Mouse (Mus musculus) embryo, embryonic 10.5 days (tissue): ENCODE measurements around the gene Macrod2.

Experiments used
- DNase-seq: peaks from one replicate; pipeline ENCODE4 v3.0.0-alpha.2; 2015; ENCODE audit warnings: low spot score

The Macrod2 gene

GRCm38 (mm10) chr2:140570874-140571273, 175.8 kb downstream of the Macrod2 start:
- no peak for DNase-seq

DNA sequence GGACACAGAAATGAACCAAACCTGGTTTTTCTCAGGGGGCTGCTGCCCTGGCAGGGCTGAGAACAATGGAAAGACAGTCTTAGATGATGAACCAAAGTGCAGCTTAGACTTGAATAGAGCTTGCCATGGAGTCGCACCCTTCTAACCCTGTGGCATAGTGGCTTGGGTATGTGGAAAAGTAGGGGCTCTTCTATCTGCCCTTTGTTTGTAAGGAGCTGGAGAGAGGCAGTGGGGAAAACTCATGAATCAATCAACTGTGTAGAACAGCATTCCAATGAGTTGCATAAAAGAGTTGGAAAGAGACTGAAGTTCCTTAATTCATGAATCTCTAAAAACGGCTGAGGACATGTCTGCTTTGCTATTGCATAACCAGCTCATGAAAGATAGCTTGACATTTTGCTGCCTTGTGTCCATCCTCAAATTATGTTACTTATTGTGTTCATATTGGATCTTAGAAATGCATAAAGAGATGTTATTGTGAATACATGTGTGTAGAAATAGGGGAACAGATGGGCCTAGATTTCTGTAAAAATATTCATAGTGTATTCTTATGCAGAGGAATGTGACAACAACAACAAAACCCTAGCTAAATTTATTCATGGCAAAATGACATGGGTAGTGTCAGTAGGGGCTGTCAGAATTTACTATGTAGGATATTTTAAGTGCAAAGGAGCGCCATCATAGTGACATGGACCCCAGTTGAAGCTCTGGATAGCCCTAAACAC, 197.6 kb downstream of the Macrod2 start:
- no peak for DNase-seq

DNA sequence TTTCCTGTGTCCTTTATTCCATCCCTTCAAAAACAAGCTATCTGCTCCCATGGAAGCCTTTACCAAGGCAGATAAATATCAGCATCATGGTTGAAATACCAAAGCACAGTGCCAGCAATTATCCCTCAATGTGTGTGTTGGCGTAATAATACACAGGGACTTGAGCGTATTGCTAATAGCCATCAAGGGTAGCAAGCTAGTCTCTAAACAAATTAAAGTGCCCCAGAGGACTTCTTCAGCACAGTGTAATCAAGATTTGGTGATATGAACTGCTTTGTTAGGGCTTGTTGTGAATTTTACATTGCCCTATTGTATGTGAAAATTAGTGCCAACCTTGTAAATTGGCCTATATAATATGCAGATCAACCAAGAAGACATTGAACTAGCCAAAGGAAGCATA, 201.8 kb downstream of the Macrod2 start:
- no peak for DNase-seq

GRCm38 (mm10) chr2:140615451-140615850, 220.3 kb downstream of the Macrod2 start:
- DNase-seq: no peak

DNA sequence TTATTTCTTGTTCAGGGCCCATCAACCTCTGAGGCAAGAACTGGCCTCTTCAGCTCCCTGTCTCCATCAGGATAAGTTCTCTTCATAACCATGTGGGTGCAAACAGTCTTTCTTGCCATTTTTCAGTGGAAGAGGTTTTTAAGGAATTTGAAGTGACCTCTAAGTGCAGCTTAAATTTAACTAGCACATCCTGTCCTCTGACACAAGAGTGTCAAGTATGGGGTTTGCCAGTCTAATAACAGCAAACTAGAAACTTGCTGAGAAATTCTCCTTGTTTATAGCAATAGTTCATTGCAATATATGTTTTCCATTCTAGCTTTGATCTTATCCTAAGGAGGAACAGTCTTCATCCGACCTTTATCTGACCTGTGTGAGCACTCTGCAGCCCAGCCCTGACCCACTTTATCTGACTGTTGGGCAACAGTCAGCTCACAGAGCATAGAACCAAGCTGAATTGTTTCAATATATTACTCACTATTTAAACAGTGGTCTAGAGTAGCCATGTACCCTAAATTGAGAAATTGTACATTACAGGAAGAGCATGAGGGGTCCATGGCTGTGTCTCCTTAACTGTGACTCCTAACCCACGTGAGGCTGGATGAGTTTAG, 226.7 kb downstream of the Macrod2 start:
- DNase-seq: no peak

DNA sequence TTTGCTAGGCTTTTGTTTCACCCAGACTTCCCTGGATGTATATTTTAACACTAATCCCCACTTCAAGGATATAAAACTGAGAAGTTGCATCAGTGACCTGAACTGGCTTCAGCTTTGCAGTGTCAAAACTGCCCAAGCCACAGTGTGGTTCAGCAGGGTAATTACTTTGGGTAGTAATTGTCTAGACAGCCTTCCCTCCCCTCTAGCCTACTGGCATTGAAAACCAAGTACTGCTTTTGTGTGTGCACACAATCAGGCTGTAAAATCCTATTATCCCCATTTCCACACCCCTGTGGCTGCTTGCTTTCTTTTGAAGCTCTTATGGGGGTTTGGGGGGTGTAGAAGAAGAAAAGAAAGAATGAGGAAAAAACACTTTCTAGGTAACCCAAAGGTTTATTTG, 258.4 kb downstream of the Macrod2 start:
- DNase-seq: peak; percentile 63

GRCm38 (mm10) chr2:140653978-140654377, 258.9 kb downstream of the Macrod2 start:
- DNase-seq: no peak

- no peak for DNase-seq
These were observed 267.6 kb downstream of the Macrod2 start for GRCm38 (mm10) chr2:140662673-140663072.

DNA sequence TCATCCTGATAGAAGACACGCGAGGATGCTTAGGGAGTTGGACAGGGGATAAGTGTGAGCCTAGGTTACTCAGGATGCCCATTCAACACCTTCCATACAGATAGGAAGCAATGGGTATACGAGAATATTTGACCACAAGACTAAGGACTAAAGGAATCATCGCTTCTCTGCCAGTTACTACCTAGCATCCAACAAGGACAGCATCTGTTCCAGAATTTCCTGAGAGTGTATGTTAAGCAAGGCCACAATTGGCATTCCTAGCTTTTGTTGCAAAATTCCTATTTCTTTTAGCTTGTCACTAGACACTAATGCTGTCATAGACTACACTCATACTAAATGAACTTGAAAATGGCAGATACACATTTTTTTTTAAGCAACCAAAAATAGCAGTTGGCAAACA, 269.3 kb downstream of the Macrod2 start:
- DNase-seq: no peak

DNA sequence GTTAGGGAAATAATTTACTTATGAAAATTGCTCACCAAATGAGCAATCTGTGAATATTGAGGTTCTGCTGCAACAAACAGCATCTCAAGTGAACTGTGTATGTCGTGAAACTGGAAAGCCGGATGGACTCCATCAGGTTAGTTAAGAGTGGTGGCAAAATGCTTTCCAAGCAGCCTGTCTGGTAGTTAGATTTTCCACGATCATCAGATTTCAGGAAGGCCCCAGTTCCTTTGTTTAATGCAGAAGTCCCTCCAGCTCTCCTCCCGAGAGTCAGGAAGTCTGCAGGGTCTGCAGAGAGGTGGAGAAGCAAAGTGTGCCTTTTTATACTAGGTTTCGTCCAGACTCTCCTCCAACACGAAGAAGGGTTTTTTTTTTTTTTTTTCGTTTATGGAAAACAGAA, 271.7 kb downstream of the Macrod2 start:
- DNase-seq: peak; percentile 60

GRCm38 (mm10) chr2:140667261-140668047, 272.3 kb downstream of the Macrod2 start:
- peak; percentile 51 for DNase-seq

DNA sequence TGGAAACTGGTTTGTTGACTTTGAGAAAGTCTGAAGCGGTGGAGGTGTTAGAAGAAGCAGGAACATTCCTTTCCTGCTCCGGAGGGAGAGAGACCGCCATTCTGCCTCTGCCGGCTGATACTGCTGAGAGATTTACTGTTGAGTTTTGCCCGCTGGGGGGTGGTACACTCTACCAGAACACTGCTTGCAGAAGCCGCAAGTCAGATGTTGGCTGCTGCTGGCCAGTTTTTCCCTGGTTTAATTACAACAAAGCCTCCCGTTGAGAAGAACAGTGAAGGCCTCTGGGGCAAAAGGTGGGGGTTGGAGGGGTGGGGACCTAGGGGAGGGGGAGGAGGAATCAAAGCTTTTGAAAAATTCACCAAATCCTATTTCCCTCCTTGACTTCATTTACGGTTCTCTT, 273.2 kb downstream of the Macrod2 start:
- DNase-seq: peak; percentile 93

DNA sequence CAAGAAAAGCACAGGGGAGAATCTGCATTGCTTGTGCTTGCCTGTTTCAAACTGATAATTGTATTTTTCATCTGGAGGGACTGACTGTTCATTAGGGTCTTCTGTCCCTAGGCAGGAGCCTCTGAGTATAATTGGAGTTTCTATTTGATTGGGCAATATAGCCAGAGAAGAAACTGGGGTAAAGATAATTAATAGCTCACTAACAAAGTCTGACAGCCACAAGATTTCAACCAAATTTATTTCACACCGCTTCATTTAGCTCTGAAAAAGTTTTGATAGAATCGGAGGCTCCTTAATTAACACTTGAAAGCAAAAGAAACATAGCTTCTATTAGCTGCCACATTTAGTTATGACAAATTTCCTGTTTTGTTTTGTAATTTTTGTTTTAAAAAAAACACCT, 274.0 kb downstream of the Macrod2 start:
- DNase-seq: no peak

DNA sequence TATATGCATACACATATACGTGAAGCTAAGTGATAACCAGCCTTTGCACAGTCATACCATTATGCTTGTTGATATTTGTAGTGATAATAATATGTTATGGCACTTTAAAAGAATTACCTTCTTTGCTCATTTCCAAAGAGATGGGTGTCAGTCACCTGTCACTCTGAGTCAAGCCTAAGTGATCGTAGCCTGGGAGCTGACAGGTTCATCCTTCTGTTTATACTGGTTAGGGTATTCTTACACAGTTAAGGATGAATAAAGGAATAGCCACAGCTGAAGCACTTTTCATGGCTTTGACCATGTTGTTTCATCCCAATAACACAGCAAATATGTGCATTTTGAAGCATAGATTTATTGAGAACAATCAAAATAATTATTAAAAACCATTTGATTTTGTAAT, 274.7 kb downstream of the Macrod2 start:
- DNase-seq: peak; percentile 50

DNA sequence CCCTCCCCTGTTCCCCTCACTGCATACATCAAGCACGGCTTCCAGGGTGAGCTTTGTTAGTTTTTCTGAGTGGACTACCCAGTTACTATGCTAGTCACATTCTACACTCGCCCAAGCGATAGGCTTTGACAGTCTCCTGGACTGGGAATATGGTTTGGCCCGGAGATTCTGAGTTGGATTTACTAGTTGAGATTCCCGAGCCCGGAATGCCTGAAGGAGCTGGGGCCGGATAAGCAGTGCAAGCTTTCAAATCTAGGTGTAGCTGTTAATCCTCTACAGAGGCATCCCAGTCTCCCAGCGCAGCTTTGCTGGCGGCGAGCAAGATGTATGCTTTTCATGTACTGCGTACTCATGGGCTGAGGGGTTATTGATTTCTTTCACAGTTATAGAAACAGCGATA, 275.3 kb downstream of the Macrod2 start:
- DNase-seq: peak; percentile 77

DNA sequence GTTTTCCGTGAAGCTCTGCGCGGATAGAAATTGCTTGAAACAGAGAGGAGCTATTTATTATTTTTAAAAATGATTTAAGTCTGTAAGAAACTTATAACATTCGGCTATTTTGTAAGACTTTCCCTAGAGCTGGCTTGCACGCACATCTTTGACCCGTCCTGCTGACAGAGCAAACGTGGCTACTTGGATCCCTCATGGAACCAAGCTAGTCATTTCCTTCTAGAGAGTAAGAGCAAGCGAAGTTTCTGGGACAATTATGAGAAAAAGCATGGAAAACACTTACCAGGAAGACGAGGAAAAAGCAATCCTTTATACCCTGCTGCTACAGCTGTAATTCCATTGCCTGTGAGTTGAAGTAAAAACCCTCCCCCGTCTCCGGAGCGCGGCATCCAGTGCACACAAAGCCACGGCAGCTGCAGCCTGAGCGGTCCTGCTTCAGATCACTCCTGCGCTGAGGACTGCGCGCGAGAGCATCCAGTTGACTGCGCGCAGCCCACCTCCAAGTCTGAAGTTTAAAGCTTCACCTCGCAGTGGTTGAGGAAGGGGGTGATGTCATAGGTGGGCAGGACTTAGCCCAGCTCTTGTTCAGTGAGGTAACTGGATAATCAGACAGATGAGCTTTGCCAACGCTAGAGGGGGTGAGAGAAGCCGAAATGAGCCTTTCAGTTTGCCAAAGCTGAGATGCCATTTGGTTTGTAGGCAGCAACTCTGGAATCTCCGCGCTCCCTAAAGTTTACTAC, 276.0 kb downstream of the Macrod2 start, which contains the start of gene Flrt3:
TSS of gene Flrt3 (minus strand) at position 507 of the 740 bp plus-strand sequence.
- DNase-seq: peak; percentile 97

DNA sequence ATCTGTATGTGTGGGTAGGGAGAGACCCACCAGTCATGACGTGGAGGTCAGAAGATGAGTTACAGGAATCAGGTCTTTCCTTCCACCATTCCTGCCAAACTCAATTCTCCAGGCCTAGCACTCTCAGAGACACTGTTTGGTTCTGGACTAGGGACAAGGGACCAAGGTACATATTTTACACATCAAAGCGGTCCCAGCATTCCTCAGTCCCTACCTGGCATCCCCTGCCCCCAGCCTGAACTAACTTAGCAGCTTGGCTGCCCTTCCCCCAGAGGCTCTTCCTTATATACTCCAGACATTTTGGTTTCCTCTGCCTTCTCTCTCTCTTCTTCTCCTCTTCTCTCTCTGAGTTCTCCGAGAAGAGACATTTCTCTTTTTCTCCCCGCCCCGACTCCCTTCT, 278.4 kb downstream of the Macrod2 start:
- no peak for DNase-seq

GRCm38 (mm10) chr2:140676728-140677127, 281.6 kb downstream of the Macrod2 start:
- no peak for DNase-seq

DNA sequence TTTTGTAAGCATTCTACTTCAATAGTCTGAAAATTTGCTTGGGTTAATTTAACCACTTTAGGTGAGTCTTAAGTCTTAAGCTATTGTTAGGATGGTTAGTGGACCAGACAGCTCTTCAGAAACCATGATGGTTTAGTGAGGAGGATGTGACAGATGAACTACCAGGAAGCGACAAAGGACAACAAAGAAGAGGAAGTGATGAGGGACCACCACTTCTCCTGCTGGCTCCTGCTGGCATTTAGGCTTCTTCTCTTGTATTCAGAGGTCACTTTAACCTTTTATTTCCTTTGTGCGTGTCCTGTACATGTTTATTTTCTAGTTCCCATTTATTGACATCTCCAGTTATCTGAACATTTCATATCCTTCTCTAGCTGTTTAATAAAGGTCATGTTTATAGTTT, 295.8 kb downstream of the Macrod2 start:
- no peak for DNase-seq

DNA sequence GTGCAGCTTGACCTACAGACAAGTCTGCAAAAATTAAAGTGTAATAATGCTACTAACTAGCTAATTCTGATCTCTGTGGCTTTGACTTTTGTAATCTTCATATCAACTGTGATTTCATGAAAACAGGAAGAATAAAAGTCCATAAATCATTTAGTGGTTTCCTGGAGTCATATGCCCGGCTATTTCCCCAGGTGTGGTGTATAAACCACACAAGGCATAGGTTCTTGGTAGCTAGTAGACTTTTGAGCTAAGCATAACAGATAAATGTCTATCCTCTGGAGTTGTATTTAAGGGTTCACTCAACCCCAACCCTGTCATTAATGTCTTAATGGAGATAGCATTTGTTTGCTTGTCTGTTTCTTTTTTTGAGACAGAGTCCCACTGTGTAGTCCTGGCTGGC, 296.3 kb downstream of the Macrod2 start:
- DNase-seq: no peak

GRCm38 (mm10) chr2:140692461-140692860, 297.4 kb downstream of the Macrod2 start:
- no peak for DNase-seq

- no peak for DNase-seq
These were observed 298.7 kb downstream of the Macrod2 start for GRCm38 (mm10) chr2:140693845-140694244.
